Mouse (Mus musculus): ENCODE data around the gene Anxa5.

Anxa5 gene

DNA sequence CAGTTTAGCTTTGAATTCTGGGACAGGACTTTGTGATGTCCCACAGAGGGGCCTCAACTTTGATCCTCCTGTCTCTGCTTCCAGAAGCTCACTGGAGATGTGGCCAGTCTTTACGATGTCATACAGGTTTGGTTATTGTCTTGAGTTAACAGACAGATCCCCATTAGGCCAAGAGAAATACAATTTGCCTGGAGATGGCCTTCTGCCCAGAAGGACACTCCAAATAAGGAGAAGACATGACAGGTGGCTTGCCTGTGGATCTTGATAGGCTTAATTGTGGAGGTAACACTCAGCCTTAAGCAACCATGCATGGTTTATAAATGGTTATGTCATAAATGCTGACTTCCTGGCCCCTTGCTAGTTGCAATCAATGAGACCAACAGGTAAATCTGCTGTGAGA, 23.2 kb downstream of the Anxa5 start:
- no peak for DNase-seq (ENCODE audit: low read depth, low spot score)

GRCm38 (mm10) chr3:36449292-36450165, 26.2 kb downstream of the Anxa5 start:
- DNase-seq (ENCODE audit: low read depth, low spot score) = peak; percentile 54

DNA sequence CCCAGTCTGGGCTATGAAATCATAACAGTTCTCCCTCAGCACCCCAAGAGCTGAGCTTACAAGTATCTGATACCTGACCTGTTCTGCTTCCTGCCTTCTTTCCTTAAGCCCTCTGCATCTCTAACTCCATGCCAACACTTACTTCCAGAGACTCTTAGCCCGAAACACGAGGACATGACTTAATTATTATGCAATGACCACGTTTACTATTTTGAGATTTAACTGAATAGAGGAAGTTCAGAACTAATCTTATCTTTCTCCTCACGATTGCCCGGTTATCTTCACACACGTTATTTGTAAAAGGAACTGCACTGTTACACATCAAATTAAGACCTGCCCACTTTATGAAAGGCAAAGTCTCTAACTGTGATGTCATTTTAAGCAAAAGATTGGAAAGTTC, 28.8 kb downstream of the Anxa5 start:
- no peak for DNase-seq (ENCODE audit: low read depth, low spot score)

- no peak for DNase-seq (ENCODE audit: low read depth, low spot score)
Observed at GRCm38 (mm10) chr3:36446506-36446905, 29.2 kb downstream of the Anxa5 start.

DNA sequence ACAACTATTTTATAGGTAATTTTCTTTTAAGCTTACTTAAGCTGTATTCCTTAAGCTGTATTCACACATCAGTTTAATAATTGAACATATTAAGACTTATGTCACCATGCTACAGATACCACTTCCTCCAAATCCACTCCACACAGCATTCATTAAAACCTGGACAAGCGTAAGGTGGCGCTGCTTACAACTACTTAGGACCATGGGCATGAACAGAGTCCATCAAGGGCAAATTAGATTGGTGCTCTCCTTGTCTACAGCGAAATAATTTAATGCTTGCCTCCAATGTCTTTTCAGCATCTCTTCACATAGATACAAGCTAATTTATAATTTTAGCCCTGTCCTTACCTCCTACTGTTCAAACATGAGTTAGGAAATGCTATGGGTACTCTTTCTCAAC, 29.7 kb downstream of the Anxa5 start:
- DNase-seq (ENCODE audit: low read depth, low spot score) = no peak

- peak; percentile 30 for DNase-seq (ENCODE audit: low read depth, low spot score)
Observed at GRCm38 (mm10) chr3:36442426-36442825, 33.3 kb downstream of the Anxa5 start.

DNA sequence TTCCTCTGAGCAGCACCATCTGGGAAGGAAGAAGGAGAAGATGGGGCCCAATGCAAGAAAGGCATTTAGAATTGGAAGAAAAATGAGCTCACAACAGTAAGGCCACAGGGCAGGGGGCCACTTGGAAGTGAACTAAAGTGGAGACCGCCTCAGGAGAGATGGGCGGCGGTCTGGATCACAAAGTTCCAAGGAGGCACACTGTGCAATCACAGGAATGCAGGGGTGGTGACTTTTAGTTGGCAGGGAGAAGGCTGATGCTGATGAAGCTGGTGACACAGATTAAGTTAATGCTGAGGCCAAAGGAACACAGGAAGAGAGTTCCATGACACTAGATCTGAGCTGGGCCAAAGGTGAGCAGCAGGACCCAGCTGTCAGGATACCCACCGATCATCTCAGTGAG, 35.4 kb downstream of the Anxa5 start:
- DNase-seq (ENCODE audit: low read depth, low spot score) = no peak

GRCm38 (mm10) chr3:36430360-36430759, 45.3 kb downstream of the Anxa5 start:
- DNase-seq (ENCODE audit: low read depth, low spot score) = no peak

- no peak for DNase-seq (ENCODE audit: low read depth, low spot score)
Observed at GRCm38 (mm10) chr3:36427386-36427785, 48.3 kb downstream of the Anxa5 start.

DNA sequence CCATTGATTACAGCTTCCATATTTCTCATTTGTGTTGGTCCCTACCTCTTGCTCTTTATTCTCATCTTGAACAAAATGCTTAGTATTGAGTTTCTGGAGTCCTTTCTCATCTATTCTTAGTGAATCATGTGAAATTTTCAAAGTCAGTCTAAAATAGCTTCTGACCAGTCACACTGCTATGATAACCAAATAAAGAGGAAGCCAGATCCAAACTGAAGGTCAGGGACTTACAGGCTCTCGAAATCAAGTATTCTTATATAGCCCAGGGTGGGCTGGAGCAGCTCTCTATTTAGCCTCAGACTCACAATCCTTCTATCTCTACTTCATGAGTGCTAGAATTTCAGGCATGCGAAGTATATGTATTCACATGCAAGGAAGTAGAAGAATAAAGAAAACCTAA, 66.2 kb downstream of the Anxa5 start:
- no peak for DNase-seq (ENCODE audit: low read depth, low spot score)

DNA sequence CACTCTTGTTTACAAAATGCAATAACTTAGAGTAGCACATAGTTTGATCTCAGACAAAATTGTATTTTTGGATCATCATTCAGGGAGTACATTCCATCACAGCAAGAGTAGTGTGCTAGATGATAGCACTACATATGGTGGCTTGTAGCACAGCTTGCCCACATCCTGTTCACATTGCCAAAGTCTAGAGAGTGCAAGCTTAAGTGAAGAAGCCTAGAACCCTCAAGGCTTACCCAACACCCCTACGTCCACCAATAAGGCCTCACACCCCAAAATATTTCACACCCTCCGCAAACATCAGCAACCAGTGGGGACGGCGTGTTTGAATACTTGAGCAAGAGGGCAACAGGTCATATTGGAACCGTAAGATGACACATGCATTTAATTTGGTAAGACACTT, 68.7 kb downstream of the Anxa5 start:
- no peak for DNase-seq (ENCODE audit: low read depth, low spot score)

GRCm38 (mm10) chr3:36406340-36406739, 69.4 kb downstream of the Anxa5 start:
- peak; percentile 60 for DNase-seq (ENCODE audit: low read depth, low spot score)

GRCm38 (mm10) chr3:36401900-36402299, 73.8 kb downstream of the Anxa5 start:
- DNase-seq (ENCODE audit: low read depth, low spot score) = peak; percentile 1

DNA sequence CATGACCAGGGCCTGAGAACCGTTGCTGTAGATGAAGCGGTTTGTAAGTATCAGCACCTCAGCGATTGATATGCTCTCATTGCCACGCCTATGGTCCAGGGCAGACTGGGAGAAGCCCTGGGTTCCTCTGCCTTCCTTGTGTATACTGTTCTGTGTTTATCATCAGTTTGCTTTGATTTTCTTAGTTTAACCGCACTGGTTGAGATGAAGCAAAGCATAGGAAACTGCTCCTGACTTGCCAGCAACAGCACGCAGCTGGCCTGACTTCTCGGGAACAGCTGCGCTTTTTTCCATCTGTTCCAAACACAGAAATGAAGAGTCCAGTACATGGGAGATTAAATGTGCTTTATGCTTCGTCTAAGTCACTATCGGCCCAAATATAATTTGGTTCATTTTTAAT, 75.0 kb downstream of the Anxa5 start:
- peak; percentile 23 for DNase-seq (ENCODE audit: low read depth, low spot score)
